Mouse (Mus musculus): Measurements from ENCODE around the gene Ano1. TPM values are rescaled to one million over a fixed set of nuclear protein-coding genes. Genes with fewer than 3 reads are reported as not detected.

Gene Ano1
- polyA plus RNA-seq, 1 experiment from 2014 or later, result 3.7 TPM

DNA sequence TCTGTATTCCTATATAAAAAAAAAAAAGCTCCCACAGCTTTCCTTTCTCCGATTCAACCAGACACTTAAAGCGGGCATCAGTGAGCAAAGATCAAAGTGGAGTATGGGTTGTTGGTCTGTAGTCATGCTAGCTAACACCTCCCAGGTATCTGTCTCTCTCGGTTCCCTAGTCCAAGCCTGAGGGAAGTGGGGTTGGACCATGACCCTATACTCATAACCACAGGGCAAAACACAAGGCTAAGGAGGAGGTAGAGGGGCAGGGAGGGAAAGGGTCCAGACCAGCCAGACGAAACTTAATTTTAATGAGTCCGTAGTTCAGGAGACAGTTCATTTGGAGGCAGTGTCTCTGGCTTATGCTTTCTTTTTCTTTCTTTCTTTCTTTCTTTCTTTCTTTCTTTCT is 179.5 kb downstream of the Ano1 start:
- Histone ChIP-seq H3K36me3 (ENCODE audit: control insufficient read depth, insufficient read depth, low read length) (no peaks in the 10 kb centered on the region), H3K9me3 (ENCODE audit: control insufficient read depth, low read length) (no peaks in the 10 kb centered on the region), H3K4me3 (ENCODE audit: low read depth, low read length) (no peak overlapping the region), H3K4me2 (ENCODE audit: low read depth, low read length) (no peak overlapping the region), H3K27ac (ENCODE audit: low read depth, low read length) (no peak overlapping the region), H3K27me3 (ENCODE audit: control insufficient read depth, insufficient read depth, low read length) (peaks cover 2% of the 10 kb centered on the region; the same call in 1 of the 2 replicates), H3K9ac (replicated peaks; ENCODE audit: low read depth, low read length) (no peak overlapping the region), H3K4me1 (ENCODE audit: control insufficient read depth, insufficient read depth, low read length) (no peaks in the 10 kb centered on the region)
- WGBS, result 86% methylated on average over 5 of the region's 5 CpGs
- ATAC-seq (ENCODE audit: low read depth), result no peak

DNA sequence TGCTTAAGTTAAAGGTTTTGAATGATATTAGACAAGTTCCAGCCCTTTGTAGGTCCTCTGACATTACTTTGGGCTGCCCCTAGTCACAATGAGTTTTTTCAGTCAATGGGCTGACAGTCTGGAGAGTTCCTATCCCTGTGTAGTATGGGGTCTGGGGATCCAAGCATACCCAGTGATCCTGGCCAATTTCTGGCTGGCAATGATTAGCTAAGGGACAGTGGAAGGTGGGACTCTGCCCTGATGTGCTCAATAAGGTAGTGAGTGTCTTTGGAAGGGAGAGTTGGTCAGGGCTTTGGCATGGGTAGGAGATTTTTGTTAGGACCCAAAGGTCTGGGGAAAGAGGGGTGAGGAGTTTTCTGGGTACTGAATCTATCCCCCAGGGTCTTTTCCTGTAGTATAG is 180.2 kb downstream of the Ano1 start:
- Histone ChIP-seq H3K36me3 (ENCODE audit: control insufficient read depth, insufficient read depth, low read length) (no peaks in the 10 kb centered on the region), H3K4me3 (ENCODE audit: low read depth, low read length) (no peak overlapping the region), H3K27me3 (ENCODE audit: control insufficient read depth, insufficient read depth, low read length) (peaks cover 2% of the 10 kb centered on the region; the same call in 1 of the 2 replicates), H3K9me3 (ENCODE audit: control insufficient read depth, low read length) (no peaks in the 10 kb centered on the region), H3K9ac (replicated peaks; ENCODE audit: low read depth, low read length) (no peak overlapping the region), H3K4me2 (ENCODE audit: low read depth, low read length) (no peak overlapping the region), H3K4me1 (ENCODE audit: control insufficient read depth, insufficient read depth, low read length) (no peaks in the 10 kb centered on the region), H3K27ac (ENCODE audit: low read depth, low read length) (no peak overlapping the region)
- ATAC-seq (ENCODE audit: low read depth), result no peak

DNA sequence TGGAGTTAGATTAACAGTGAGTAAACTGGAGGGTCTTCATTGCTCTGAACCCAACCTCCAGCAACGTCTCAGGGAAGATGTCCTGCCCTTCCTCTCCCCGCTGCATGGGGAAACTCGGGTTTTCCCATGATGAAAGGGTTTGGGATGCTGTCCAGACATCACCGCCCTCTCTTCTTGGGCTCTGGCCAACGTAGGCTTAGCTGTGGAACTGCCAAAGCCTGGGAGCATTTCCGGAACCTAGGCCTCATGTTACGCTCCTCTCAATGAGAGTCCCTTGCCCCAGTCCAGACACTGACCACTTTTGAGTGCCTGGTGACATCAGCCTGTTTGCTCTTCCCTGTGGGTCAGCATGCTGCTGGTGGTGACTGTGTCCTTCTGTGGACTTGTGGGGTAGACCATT is 182.3 kb downstream of the Ano1 start:
- 82% methylated on average over 7 of the region's 7 CpGs for WGBS
- no peak for ATAC-seq (ENCODE audit: low read depth)
- no peak overlapping the region for H3K9ac ChIP-seq (replicated peaks; ENCODE audit: low read depth, low read length)

DNA sequence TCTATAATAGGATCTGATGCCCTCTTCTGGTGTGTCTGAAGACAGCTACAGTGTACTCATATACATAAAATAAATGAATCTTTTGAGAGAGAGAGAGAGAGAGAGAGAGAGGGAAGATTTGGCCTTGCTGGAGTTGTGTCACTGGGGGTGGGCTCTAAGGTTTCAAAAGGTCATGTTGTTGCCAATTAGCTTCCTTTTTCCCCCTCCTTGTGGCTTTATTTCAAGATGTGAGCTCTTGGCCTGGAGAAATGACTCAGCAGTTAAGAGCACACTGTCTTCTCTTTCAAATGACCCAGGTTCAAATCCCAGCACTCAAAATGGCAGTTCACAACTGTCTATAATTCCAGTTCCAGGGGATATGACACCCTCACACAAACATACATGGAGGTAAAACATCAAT is 183.7 kb downstream of the Ano1 start:
- Histone ChIP-seq H3K9ac (replicated peaks; ENCODE audit: low read depth, low read length) (no peak overlapping the region), H3K9me3 (ENCODE audit: control insufficient read depth, low read length) (no peaks in the 10 kb centered on the region), H3K4me2 (ENCODE audit: low read depth, low read length) (no peak overlapping the region), H3K27me3 (ENCODE audit: control insufficient read depth, insufficient read depth, low read length) (peaks cover 2% of the 10 kb centered on the region; the same call in 1 of the 2 replicates), H3K4me3 (ENCODE audit: low read depth, low read length) (no peak overlapping the region), H3K27ac (ENCODE audit: low read depth, low read length) (no peak overlapping the region), H3K36me3 (ENCODE audit: control insufficient read depth, insufficient read depth, low read length) (no peaks in the 10 kb centered on the region), H3K4me1 (ENCODE audit: control insufficient read depth, insufficient read depth, low read length) (no peaks in the 10 kb centered on the region)
- no peak for ATAC-seq (ENCODE audit: low read depth)

More for the DNA sequence above, 182.3 kb downstream of the Ano1 start:
- H3K36me3 ChIP-seq (ENCODE audit: control insufficient read depth, insufficient read depth, low read length), result no peaks in the 10 kb centered on the region
- peaks cover 2% of the 10 kb centered on the region; the same call in 1 of the 2 replicates for H3K27me3 ChIP-seq (ENCODE audit: control insufficient read depth, insufficient read depth, low read length)
- H3K27ac ChIP-seq (ENCODE audit: low read depth, low read length), result no peak overlapping the region
- H3K9me3 ChIP-seq (ENCODE audit: control insufficient read depth, low read length), result no peaks in the 10 kb centered on the region
- no peak overlapping the region for H3K4me3 ChIP-seq (ENCODE audit: low read depth, low read length)
- no peaks in the 10 kb centered on the region for H3K4me1 ChIP-seq (ENCODE audit: control insufficient read depth, insufficient read depth, low read length)
- no peak overlapping the region for H3K4me2 ChIP-seq (ENCODE audit: low read depth, low read length)

GRCm38 (mm10) chr7:144566921-144567682 is 184.7 kb downstream of the Ano1 start:
- H3K27me3 ChIP-seq (ENCODE audit: control insufficient read depth, insufficient read depth, low read length), result peaks cover 2% of the 10 kb centered on the region; the same call in 1 of the 2 replicates
- ATAC-seq (ENCODE audit: low read depth), result no peak
- no peak overlapping the region for H3K4me3 ChIP-seq (ENCODE audit: low read depth, low read length)
- no peaks in the 10 kb centered on the region for H3K36me3 ChIP-seq (ENCODE audit: control insufficient read depth, insufficient read depth, low read length)
- WGBS, result 69% methylated on average over 3 of the region's 3 CpGs
- H3K27ac ChIP-seq (ENCODE audit: low read depth, low read length), result no peak overlapping the region
- no peak overlapping the region for H3K4me2 ChIP-seq (ENCODE audit: low read depth, low read length)
- H3K9ac ChIP-seq (replicated peaks; ENCODE audit: low read depth, low read length), result no peak overlapping the region
- H3K4me1 ChIP-seq (ENCODE audit: control insufficient read depth, insufficient read depth, low read length), result no peaks in the 10 kb centered on the region
- no peaks in the 10 kb centered on the region for H3K9me3 ChIP-seq (ENCODE audit: control insufficient read depth, low read length)

- Histone ChIP-seq H3K4me3 (ENCODE audit: low read depth, low read length) (no peak overlapping the region), H3K4me2 (ENCODE audit: low read depth, low read length) (no peak overlapping the region), H3K27ac (ENCODE audit: low read depth, low read length) (no peak overlapping the region), H3K27me3 (ENCODE audit: control insufficient read depth, insufficient read depth, low read length) (peaks cover under 1% of the 10 kb centered on the region; the same call in 1 of the 2 replicates), H3K4me1 (ENCODE audit: control insufficient read depth, insufficient read depth, low read length) (no peaks in the 10 kb centered on the region), H3K9ac (replicated peaks; ENCODE audit: low read depth, low read length) (no peak overlapping the region), H3K9me3 (ENCODE audit: control insufficient read depth, low read length) (no peaks in the 10 kb centered on the region), H3K36me3 (ENCODE audit: control insufficient read depth, insufficient read depth, low read length) (no peaks in the 10 kb centered on the region)
- 68% methylated on average over 9 of the region's 9 CpGs for WGBS
- no peak for ATAC-seq (ENCODE audit: low read depth)
Observed at GRCm38 (mm10) chr7:144563456-144564155, 188.2 kb downstream of the Ano1 start.

- Histone ChIP-seq H3K4me3 (ENCODE audit: low read depth, low read length) (no peak overlapping the region), H3K4me1 (ENCODE audit: control insufficient read depth, insufficient read depth, low read length) (no peaks in the 10 kb centered on the region), H3K27me3 (ENCODE audit: control insufficient read depth, insufficient read depth, low read length) (no peaks in the 10 kb centered on the region), H3K9ac (replicated peaks; ENCODE audit: low read depth, low read length) (no peak overlapping the region), H3K27ac (ENCODE audit: low read depth, low read length) (no peak overlapping the region), H3K4me2 (ENCODE audit: low read depth, low read length) (no peak overlapping the region), H3K36me3 (ENCODE audit: control insufficient read depth, insufficient read depth, low read length) (no peaks in the 10 kb centered on the region), H3K9me3 (ENCODE audit: control insufficient read depth, low read length) (no peaks in the 10 kb centered on the region)
- 13% methylated on average over 3 of the region's 3 CpGs for WGBS
- no peak for ATAC-seq (ENCODE audit: low read depth)
Observed at GRCm38 (mm10) chr7:144562016-144562415, 189.8 kb downstream of the Ano1 start.

DNA sequence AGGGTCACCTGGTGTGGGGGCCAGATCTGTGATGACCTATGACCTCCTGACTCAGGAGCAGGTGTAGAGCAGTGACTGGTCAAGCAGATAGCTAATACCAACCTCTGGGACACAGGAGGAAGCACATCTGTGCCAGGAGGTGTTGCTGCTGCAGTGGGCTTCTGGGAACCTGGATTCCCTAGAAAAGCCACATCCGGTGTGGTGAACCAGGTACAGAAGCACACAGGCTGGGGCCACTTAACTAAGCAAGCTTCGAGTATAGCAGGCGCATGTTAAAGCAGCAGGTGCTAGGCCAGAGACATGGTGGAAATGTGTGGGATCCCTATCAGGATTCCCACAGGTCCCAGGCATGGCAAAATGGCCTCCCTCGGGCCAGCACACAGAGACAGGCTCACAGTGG is 191.2 kb downstream of the Ano1 start:
- 92% methylated on average over 4 of the region's 4 CpGs for WGBS
- Histone ChIP-seq H3K4me3 (ENCODE audit: low read depth, low read length) (no peak overlapping the region), H3K4me1 (ENCODE audit: control insufficient read depth, insufficient read depth, low read length) (no peaks in the 10 kb centered on the region), H3K9ac (replicated peaks; ENCODE audit: low read depth, low read length) (no peak overlapping the region), H3K27ac (ENCODE audit: low read depth, low read length) (no peak overlapping the region), H3K9me3 (ENCODE audit: control insufficient read depth, low read length) (no peaks in the 10 kb centered on the region), H3K27me3 (ENCODE audit: control insufficient read depth, insufficient read depth, low read length) (no peaks in the 10 kb centered on the region), H3K36me3 (ENCODE audit: control insufficient read depth, insufficient read depth, low read length) (no peaks in the 10 kb centered on the region), H3K4me2 (ENCODE audit: low read depth, low read length) (no peak overlapping the region)
- no peak for ATAC-seq (ENCODE audit: low read depth)

GRCm38 (mm10) chr7:144558552-144558951 is 193.2 kb downstream of the Ano1 start:
- Histone ChIP-seq H3K4me2 (ENCODE audit: low read depth, low read length) (no peak overlapping the region), H3K27ac (ENCODE audit: low read depth, low read length) (no peak overlapping the region), H3K4me1 (ENCODE audit: control insufficient read depth, insufficient read depth, low read length) (peaks cover 3% of the 10 kb centered on the region; the same call in 1 of the 2 replicates), H3K9ac (replicated peaks; ENCODE audit: low read depth, low read length) (no peak overlapping the region), H3K9me3 (ENCODE audit: control insufficient read depth, low read length) (no peaks in the 10 kb centered on the region), H3K4me3 (ENCODE audit: low read depth, low read length) (no peak overlapping the region), H3K36me3 (ENCODE audit: control insufficient read depth, insufficient read depth, low read length) (no peaks in the 10 kb centered on the region), H3K27me3 (ENCODE audit: control insufficient read depth, insufficient read depth, low read length) (no peaks in the 10 kb centered on the region)
- no peak for ATAC-seq (ENCODE audit: low read depth)
- 43% methylated on average over 6 of the region's 6 CpGs for WGBS

Measured in neural tube, embryonic 14.5 days (tissue).